Mouse (Mus musculus) c-Kit-positive CD71-positive TER-119-negative erythroid progenitor cells, embryonic 14.5 days (primary cell): ENCODE results near the gene Gpn2.

ENCODE experiments used
- DNase-seq: peaks from one replicate; pipeline ENCODE4 v3.0.0-alpha.2; 2013; ENCODE audit warnings: low read depth

Gpn2 gene

DNA sequence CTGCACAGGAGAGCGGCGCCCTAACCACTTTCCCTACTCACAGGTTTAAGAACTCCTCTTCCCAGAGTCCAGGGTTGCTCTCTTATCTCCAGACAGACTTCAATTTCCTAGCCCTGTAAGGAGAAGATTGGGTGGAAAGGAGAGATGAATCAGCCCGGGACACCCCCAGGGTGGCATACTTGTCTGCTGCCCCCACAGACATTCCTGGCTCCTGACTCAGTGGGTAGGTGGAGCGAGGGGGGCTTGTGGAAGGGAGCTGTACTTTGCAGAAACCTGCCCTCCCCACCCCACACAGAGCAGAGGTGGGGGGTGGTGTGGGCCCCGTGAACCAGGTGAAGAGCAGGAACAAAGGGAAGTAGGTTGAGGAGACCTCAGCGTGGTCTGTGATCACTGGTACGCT is 11.4 kb downstream of the Gpn2 start:
- no peak for DNase-seq

- DNase-seq, result no peak
Observed at GRCm38 (mm10) chr4:133596084-133596483, 11.9 kb downstream of the Gpn2 start.

DNA sequence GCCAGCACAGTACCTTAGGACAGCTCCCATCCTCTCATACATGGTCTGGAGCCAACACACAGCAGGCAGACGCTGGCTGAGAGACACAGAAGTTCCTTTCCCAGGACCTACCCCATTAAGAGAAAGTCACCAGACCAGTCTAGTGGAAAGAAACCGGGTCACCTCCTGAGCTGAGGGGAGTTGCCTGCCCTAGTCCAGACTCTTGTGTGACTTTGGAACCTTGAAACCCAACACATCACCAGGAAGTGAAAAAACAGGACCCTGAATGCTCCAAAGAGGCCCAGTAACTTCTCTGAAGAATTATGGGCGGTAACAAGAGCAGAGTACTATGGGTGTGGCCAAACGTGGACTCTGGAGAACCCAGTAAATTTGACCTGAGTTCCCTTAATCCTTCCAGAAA is 14.5 kb downstream of the Gpn2 start:
- no peak for DNase-seq

DNA sequence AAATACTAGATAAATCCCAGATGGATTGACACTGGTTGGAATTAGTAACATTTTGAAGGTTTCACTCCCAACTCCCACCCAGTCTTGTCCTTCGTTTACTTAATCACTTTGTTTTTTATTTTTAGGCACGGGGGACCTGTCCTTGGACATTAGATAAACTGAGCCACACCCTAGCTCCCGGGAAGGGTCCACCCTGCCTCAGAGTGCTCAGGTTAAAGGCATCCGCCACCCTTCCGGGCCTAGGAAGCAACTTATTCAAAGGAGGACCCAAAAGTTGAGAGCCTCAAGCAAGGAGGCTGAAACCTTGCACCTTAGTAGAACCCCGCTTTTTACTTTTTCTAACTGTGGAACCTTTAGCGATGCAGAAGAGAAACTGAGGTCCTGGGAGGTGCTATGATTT is 15.0 kb downstream of the Gpn2 start:
- DNase-seq, result no peak

DNA sequence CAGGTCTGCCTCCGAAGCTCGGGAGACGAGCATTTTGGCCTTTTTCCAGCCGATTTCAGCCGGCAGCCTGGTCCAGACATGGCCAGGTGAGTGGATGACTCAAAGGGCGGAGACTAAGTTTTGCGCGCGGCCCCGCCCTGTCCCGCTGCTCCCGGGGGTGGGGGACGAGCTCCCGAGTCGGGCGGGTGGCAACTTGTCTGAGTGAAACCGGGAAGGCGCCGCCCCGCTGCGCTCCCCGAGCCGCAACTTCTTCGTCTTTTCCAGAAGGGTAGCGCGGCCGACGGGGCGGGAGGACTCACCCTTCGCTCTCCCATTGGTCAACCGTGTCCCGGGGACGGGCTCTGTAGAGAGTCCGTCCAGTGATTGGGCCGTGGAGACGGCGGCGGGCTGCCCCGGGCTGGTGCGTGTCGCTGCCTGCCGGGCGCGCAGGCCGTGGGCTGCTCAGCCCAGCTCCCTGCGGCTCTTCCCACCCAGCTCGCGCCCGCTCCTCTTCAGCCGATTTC is 15.5 kb downstream of the Gpn2 start:
- peak; percentile 77 for DNase-seq

GRCm38 (mm10) chr4:133600306-133600705 is 16.1 kb downstream of the Gpn2 start:
- DNase-seq, result no peak

GRCm38 (mm10) chr4:133601721-133602218 is 17.6 kb downstream of the Gpn2 start, which contains the start of gene Sfn:
Gene Sfn, minus strand, starts transcription at chr4:133602168.
- DNase-seq, result no peak

GRCm38 (mm10) chr4:133603056-133603455 is 18.9 kb downstream of the Gpn2 start:
- DNase-seq, result no peak

GRCm38 (mm10) chr4:133604175-133604574 is 20.0 kb downstream of the Gpn2 start:
- no peak for DNase-seq

DNA sequence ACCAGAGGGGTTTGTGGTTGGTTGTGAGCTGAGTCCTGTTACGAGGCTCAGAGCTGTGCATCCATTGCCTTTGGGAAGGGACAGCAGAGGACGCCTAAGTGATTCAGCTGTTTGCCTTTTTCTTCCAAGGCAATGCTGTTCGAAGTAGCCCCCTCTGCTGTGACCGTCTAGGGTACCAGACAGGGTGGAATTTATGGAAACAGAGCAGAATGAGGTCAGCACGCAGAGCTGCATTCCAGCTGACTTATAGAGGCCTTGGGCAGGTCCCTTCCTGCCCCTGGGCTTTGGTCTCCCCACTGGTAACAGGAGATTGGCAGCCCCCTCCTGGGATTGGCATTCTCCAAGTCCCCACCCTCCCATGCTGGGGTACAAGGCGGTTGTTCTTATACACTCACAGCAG is 20.7 kb downstream of the Gpn2 start:
- DNase-seq, result no peak

DNA sequence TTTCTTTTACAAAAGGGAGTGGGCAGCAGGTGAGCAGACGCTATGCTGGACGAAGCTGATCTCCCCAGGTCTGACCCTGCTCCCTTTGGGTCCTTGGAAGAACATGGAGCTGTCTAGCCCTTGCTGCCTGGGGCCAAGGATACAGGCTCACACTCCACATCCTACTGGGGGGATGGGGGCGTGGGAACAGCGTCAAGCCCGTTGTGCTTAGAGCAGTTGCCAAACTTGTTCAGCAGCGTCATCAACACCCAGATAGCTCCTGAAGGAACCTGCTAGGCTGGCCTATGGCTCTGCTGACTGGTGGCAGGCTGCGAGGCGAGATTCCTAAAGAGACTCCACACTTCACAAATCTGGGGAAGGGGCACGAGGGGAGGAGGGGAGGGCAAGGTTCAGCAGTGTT is 21.2 kb downstream of the Gpn2 start:
- DNase-seq, result no peak

DNA sequence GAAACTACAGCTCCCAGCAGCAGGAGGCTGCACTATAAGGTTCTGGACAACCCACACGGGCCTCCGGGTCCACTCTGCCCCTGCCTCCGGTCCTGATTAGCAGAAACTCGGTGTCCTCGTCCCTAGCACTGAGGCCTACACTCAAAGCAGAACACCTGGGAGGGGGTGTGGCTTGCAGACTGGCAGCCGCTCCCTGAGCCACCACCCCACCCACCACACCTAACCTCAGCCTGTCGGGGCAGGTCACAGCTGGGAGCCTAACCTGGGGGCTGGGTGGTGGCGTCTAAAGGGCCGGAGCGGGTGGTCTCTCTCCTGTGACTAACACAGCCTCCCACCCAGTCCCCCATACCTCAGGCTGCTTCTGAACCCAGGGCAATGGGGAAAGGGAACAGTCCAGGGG is 23.1 kb downstream of the Gpn2 start:
- no peak for DNase-seq

DNA sequence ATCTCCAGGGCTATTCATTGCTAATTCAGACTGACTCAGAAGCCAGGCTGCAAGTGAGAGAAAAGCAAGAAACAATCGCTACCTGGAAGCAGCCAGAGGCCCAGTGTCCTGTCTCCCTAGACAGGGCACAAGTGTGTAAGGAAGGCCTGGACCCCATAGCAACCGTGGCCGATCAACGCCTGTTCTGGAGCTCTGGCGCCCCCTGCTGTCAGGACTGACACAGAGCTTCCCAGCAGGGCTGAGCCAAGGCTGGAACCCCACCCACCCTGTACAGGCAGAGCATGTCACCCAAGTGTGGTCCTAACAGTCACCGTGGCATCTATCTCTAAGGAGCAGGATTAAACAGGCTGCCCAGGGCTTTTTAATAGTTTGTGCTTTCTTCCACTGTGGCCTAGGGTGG is 25.6 kb downstream of the Gpn2 start:
- peak; percentile 71 for DNase-seq

DNA sequence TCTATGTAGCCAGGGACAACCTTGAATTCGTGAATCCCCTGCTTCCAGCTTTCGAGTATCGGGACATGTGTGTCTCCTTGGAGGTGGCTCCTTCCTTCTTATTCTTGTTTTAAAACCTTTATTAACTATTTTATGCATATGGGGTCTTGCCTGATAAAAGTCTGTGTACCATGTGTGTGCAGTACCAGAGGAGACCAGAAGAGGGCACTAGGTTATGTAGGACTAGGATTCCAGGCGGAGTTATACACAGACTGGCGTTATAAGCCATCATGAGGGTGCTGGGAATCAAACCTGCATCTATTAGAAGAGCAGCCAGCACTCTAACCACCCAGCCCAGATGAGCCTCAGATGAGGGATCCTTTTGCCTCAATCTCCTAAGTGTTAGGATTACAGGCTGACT is 27.7 kb downstream of the Gpn2 start:
- DNase-seq, result no peak

DNA sequence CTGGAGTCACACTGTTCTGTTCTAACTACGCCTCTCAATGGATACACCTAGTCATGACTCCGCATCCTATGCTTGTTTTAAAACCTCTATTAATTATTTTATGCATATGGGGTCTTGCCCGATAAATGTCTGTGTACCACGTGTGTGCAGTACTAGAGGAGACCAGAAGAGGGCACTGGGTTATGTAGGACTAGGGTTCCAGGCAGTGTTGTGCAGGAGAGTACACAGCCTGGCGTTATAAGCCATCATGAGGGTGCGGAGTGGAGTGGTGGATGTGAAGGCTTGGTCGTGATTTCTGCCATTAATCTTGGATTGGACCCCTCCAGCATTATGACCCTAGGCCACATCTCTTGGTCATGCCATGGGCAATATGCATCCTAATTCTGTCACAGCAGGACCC is 28.3 kb downstream of the Gpn2 start:
- no peak for DNase-seq

GRCm38 (mm10) chr4:133613026-133613425 is 28.9 kb downstream of the Gpn2 start:
- DNase-seq, result no peak

DNA sequence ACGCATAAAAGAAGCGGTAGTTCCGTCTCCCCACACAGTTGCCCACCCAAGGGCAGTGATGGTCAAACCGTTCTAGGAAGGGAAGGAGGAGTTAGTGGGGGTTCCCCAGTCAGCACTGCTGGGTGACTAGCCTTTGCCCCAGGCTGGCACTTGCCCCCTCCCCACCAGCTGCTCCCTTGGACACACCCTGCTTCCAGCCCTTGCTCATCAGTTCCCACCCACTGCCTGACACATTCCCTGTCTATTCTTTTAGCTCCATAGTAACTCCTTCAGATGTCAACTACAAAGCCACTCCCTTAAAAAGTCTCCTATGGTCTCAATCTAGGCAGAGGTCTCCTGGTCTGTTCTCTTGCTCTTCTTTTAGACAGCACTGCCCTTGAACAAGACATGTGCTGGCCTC is 29.7 kb downstream of the Gpn2 start:
- no peak for DNase-seq

DNA sequence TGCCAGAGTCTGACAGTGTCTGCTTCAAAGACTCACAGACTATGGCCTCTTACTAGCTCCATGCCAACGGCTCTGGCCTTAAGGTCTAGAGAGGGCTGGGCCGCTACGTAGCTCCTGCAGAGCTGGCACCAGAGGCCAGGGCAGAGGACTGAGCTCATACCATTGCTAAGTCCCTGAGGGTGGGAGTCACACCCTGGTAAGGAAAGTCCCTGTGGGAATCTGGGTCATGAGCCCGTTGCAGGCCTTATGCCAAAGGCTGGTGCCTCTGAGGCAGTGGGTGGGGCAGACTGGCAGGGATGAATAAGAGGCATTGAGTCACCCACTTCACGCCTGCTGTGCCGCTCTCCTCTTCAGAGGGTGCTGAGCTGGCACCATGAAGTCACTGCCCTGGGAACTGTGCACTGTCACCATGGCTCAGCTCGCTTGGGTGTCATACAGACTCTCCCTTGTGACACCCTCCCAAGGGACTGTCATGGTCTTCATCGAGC is 30.2 kb downstream of the Gpn2 start:
- no peak for DNase-seq

GRCm38 (mm10) chr4:133615416-133615815 is 31.3 kb downstream of the Gpn2 start:
- DNase-seq, result no peak

- no peak for DNase-seq
Observed at GRCm38 (mm10) chr4:133617936-133618335, 33.8 kb downstream of the Gpn2 start.

DNA sequence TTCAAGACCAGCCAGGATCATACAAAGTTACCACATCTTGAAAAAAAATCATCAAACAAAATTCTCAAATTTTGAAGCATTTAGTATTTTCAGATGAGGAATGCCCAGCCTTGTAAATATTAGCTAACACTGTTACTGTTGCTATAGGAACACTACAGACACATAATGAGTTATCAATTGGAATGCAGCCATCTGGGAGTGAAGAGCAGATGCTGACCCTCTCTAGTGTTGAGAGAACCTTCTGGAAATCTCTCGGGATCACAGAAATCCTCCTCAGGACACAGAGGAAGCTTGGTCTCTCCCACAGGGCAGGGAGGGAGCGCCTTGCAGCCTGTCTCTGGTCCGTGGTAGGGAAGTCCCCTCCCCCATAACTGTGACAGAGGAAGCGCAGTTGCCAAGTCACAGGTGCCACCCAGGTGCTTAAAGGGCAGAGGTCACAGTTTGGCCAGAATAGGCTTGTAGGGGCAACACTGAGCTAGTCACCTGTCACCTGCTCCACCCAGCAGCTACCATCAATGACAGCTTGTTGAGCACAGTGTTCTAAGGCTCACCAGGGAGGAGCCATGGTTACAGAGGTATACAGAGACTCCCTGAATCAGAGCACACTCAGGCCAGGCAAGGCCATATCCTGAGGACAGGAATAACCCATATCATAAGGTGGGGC is 35.4 kb downstream of the Gpn2 start:
- no peak for DNase-seq

DNA sequence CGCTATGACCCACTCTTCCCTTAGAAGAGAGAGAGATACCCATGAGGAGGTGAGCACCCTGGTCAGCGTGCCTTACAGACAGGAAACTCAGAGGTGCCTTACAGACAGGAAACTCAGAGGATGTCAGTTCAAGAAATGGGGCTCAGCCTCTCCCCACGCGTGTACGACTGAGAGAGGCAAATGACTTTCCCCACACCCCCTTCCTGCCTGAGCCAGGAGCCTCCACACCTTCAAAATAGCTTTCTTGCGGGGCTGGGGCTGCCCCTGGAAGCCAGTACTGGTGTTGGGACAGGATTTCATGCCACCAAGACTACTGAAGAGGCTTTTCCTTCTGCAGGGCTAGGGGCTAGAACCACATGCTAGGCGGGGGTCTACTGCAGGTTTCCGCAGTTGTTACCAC is 36.5 kb downstream of the Gpn2 start:
- DNase-seq, result no peak

DNA sequence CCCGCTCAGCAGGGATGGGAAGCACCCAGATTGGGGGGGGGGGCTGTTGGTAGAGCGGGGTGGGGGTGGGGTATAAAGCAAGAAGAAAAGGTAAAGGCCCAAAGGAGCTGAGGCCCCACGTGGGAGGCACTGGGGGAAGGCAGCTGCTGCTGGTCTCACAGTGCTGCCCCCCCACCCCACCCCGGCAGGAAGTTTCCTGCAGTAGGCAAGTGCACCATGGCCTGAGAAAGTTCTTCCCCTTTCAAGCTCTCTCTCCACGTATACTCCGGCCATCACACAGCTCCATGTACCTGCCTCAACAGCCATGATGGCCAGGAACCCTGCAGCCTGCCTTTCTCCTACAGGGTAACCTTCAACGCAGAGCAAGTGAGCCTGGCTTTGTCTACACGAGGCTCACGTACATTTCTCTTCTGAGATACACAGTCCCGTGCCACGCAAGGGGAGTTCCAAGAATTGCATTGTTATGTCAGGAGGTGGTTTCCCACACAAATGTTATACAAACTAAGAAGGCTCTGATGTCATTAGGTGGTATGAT is 38.1 kb downstream of the Gpn2 start:
- DNase-seq, result no peak

- DNase-seq, result no peak
Observed at GRCm38 (mm10) chr4:133624830-133625229, 40.7 kb downstream of the Gpn2 start.
